Mouse (Mus musculus) midbrain, embryonic 13.5 days (tissue): ENCODE results near the gene Maea. TPM values are rescaled to one million over a fixed set of nuclear protein-coding genes. Genes with fewer than 3 reads are reported as not detected.

Experiments
- ATAC-seq: fragments of 200-750 bp; cut with Nextera tagmentation; 2 replicates; pipeline ENCODE4 v1.8.0; 2017; ENCODE audit warnings: mild to moderate bottlenecking, moderate TSS enrichment, moderate library complexity
- H3K27ac ChIP-seq: fragments of 300-500 bp; sonication (generic); 2 replicates; pipeline ENCODE4 v1.5.1; 2015; ENCODE audit warnings: inconsistent platforms, mild to moderate bottlenecking, moderate library complexity
- H3K27me3 ChIP-seq: fragments of 300-500 bp; sonication (generic); 2 replicates; pipeline ENCODE4 v1.6.1; 2015; ENCODE audit warnings: mild to moderate bottlenecking, inconsistent platforms
- H3K36me3 ChIP-seq: fragments of 300-500 bp; sonication (generic); 2 replicates; pipeline ENCODE4 v1.6.1; 2015; ENCODE audit warnings: mild to moderate bottlenecking, inconsistent platforms
- H3K4me1 ChIP-seq: fragments of 300-500 bp; sonication (generic); replicated peaks from 2 replicates; pipeline ENCODE4 v1.6.1; 2015; ENCODE audit warnings: inconsistent platforms
- H3K4me2 ChIP-seq: fragments of 300-500 bp; sonication (generic); replicated peaks from 2 replicates; pipeline ENCODE4 v1.6.1; 2015; ENCODE audit warnings: moderate library complexity, mild to moderate bottlenecking, inconsistent platforms
- H3K4me3 ChIP-seq: fragments of 300-500 bp; sonication (generic); replicated peaks from 2 replicates; pipeline ENCODE4 v1.5.1; 2015; ENCODE audit warnings: mild to moderate bottlenecking, inconsistent platforms
- H3K9ac ChIP-seq: fragments of 300-500 bp; sonication (generic); replicated peaks from 2 replicates; pipeline ENCODE4 v1.6.1; 2015; ENCODE audit warnings: mild to moderate bottlenecking, inconsistent platforms
- H3K9me3 ChIP-seq: fragments of 300-500 bp; sonication (generic); 2 replicates; pipeline ENCODE4 v1.6.1; 2016; ENCODE audit warnings: mild to moderate bottlenecking, inconsistent platforms
- WGBS: fragments of 180-500 bp; shearing (Covaris S2); methylation state at CpG from one replicate; pipeline ENCODE4 v1.1.7; 2015; 5-methylcytosine and 5-hydroxymethylcytosine counted together
- polyA plus RNA-seq: library from polyadenylated mRNA; unstranded; fragments of >200 nt; fragmentation: Nextera tagmentation; extraction: Ambion mirVana; gene quantifications from 2 replicates; pipeline ENCODE4 v1.2.1, GENCODE M21; 2015

Maea gene
- polyA plus RNA-seq, 1 experiment from 2014 or later: 138 TPM

- 93% methylated on average over 5 of the region's 5 CpGs for whole genome bisulfite sequencing
- no peak overlapping the region for H3K4me2 ChIP-seq
- no peaks in the 10 kb centered on the region for H3K27me3 ChIP-seq
- no peak for ATAC-seq
- H3K9ac ChIP-seq: no peak overlapping the region
- no peaks in the 10 kb centered on the region for H3K9me3 ChIP-seq
- peaks cover 94% of the 10 kb centered on the region for H3K36me3 ChIP-seq
- H3K4me3 ChIP-seq: no peak overlapping the region
- peaks cover 10% of the 10 kb centered on the region for H3K4me1 ChIP-seq
- H3K27ac ChIP-seq: no peak overlapping the region
Observed at GRCm38 (mm10) chr5:33363263-33363662, 28.0 kb downstream of the Maea start.

- H3K4me1 ChIP-seq: no peaks in the 10 kb centered on the region
- H3K9ac ChIP-seq: no peak overlapping the region
- 91% methylated on average over 4 of the region's 4 CpGs for WGBS
- H3K27ac ChIP-seq: no peak overlapping the region
- ATAC-seq: no peak
- peaks cover 99% of the 10 kb centered on the region for H3K36me3 ChIP-seq
- H3K27me3 ChIP-seq: no peaks in the 10 kb centered on the region
- no peak overlapping the region for H3K4me2 ChIP-seq
- H3K9me3 ChIP-seq: no peaks in the 10 kb centered on the region
- H3K4me3 ChIP-seq: no peak overlapping the region
Observed at GRCm38 (mm10) chr5:33368651-33369050, 33.3 kb downstream of the Maea start.

GRCm38 (mm10) chr5:33371137-33371536 is 35.8 kb downstream of the Maea start:
- no peak overlapping the region for H3K4me2 ChIP-seq
- H3K9me3 ChIP-seq: no peaks in the 10 kb centered on the region
- no peak overlapping the region for H3K4me3 ChIP-seq
- H3K27me3 ChIP-seq: no peaks in the 10 kb centered on the region
- H3K4me1 ChIP-seq: no peaks in the 10 kb centered on the region
- ATAC-seq: 0 out of 2 replicates have a peak, but pooled peaks have one; percentile 27
- peaks cover 82% of the 10 kb centered on the region for H3K36me3 ChIP-seq
- H3K9ac ChIP-seq: no peak overlapping the region
- no peak overlapping the region for H3K27ac ChIP-seq

- Histone ChIP-seq H3K4me3 (no peak overlapping the region), H3K36me3 (peaks cover 77% of the 10 kb centered on the region), H3K4me1 (no peaks in the 10 kb centered on the region), H3K9ac (no peak overlapping the region), H3K9me3 (no peaks in the 10 kb centered on the region), H3K4me2 (no peak overlapping the region), H3K27ac (no peak overlapping the region), H3K27me3 (no peaks in the 10 kb centered on the region)
- ATAC-seq: no peak
- WGBS: 91% methylated on average over 4 of the region's 4 CpGs
Observed at GRCm38 (mm10) chr5:33371668-33372067, 36.4 kb downstream of the Maea start.

GRCm38 (mm10) chr5:33372331-33373038 is 37.2 kb downstream of the Maea start:
- WGBS: 77% methylated on average over 18 of the region's 18 CpGs
- ATAC-seq: no peak
- H3K27ac ChIP-seq: no peak overlapping the region

GRCm38 (mm10) chr5:33377176-33377575 is 41.9 kb downstream of the Maea start:
- Histone ChIP-seq H3K9ac (no peak overlapping the region), H3K27ac (no peak overlapping the region), H3K4me2 (peak overlapping the region; percentile 86), H3K4me3 (peak overlapping the region; percentile 55), H3K9me3 (no peaks in the 10 kb centered on the region), H3K27me3 (no peaks in the 10 kb centered on the region), H3K36me3 (peaks cover 32% of the 10 kb centered on the region), H3K4me1 (peaks cover 12% of the 10 kb centered on the region)
- ATAC-seq: no peak
- 65% methylated on average over 6 of the region's 6 CpGs for WGBS

More at GRCm38 (mm10) chr5:33372331-33373038, 37.2 kb downstream of the Maea start:
- no peaks in the 10 kb centered on the region for H3K9me3 ChIP-seq
- no peak overlapping the region for H3K4me2 ChIP-seq
- H3K4me1 ChIP-seq: peaks cover 1% of the 10 kb centered on the region
- no peak overlapping the region for H3K9ac ChIP-seq
- H3K27me3 ChIP-seq: no peaks in the 10 kb centered on the region
- H3K36me3 ChIP-seq: peaks cover 69% of the 10 kb centered on the region
- H3K4me3 ChIP-seq: no peak overlapping the region

GRCm38 (mm10) chr5:33377801-33378301 is 42.5 kb downstream of the Maea start:
- Histone ChIP-seq H3K9me3 (no peaks in the 10 kb centered on the region), H3K4me3 (peak overlapping the region; percentile 55), H3K27me3 (no peaks in the 10 kb centered on the region), H3K9ac (peak overlapping the region; percentile 79), H3K4me2 (peak overlapping the region; percentile 86), H3K36me3 (peaks cover 29% of the 10 kb centered on the region), H3K27ac (peak overlapping the region; percentile 96), H3K4me1 (peaks cover 12% of the 10 kb centered on the region)
- peak; percentile 25 for ATAC-seq
- WGBS: under 1% methylated on average over 21 of the region's 21 CpGs

GRCm38 (mm10) chr5:33378302-33378854 is 43.1 kb downstream of the Maea start, which contains the start of gene Uvssa:
TSS of gene Uvssa (plus strand) at chr5:33378549.
- H3K27me3 ChIP-seq: no peaks in the 10 kb centered on the region
- peak within 1 kb of the TSS; percentile 96 for H3K27ac ChIP-seq
- peak within 1 kb of the TSS; percentile 86 for H3K4me2 ChIP-seq
- H3K9me3 ChIP-seq: no peaks in the 10 kb centered on the region
- peak; percentile 99 for ATAC-seq
- H3K4me1 ChIP-seq: peaks cover 12% of the 10 kb centered on the region
- under 1% methylated on average over 46 of the region's 46 CpGs for WGBS
- H3K9ac ChIP-seq: peak within 1 kb of the TSS; percentile 79
- H3K36me3 ChIP-seq: peaks cover 24% of the 10 kb centered on the region
- peak within 1 kb of the TSS; percentile 55 for H3K4me3 ChIP-seq

- Histone ChIP-seq H3K9ac (no peak overlapping the region), H3K4me2 (no peak overlapping the region), H3K4me1 (no peaks in the 10 kb centered on the region), H3K36me3 (peaks cover 30% of the 10 kb centered on the region), H3K27me3 (no peaks in the 10 kb centered on the region), H3K4me3 (no peak overlapping the region), H3K27ac (no peak overlapping the region), H3K9me3 (no peaks in the 10 kb centered on the region)
- WGBS: 81% methylated on average over 11 of the region's 11 CpGs
- no peak for ATAC-seq
Observed at GRCm38 (mm10) chr5:33387550-33387949, 52.2 kb downstream of the Maea start.

- peaks cover 25% of the 10 kb centered on the region for H3K36me3 ChIP-seq
- H3K27ac ChIP-seq: no peak overlapping the region
- no peak overlapping the region for H3K4me3 ChIP-seq
- H3K4me2 ChIP-seq: no peak overlapping the region
- peaks cover 10% of the 10 kb centered on the region for H3K4me1 ChIP-seq
- no peaks in the 10 kb centered on the region for H3K27me3 ChIP-seq
- H3K9me3 ChIP-seq: no peaks in the 10 kb centered on the region
- H3K9ac ChIP-seq: no peak overlapping the region
- WGBS: 18% methylated on average over 7 of the region's 7 CpGs
- ATAC-seq: peak; percentile 77
Observed at GRCm38 (mm10) chr5:33393803-33394202, 58.5 kb downstream of the Maea start.

GRCm38 (mm10) chr5:33395693-33396092 is 60.4 kb downstream of the Maea start:
- WGBS: 83% methylated on average over 11 of the region's 11 CpGs
- peaks cover 14% of the 10 kb centered on the region for H3K36me3 ChIP-seq
- peaks cover 20% of the 10 kb centered on the region for H3K4me1 ChIP-seq
- H3K9me3 ChIP-seq: no peaks in the 10 kb centered on the region
- no peak overlapping the region for H3K27ac ChIP-seq
- H3K9ac ChIP-seq: 0 out of 2 replicates have a peak overlapping the region, but pooled peaks have one; percentile 26
- no peaks in the 10 kb centered on the region for H3K27me3 ChIP-seq
- H3K4me3 ChIP-seq: no peak overlapping the region
- H3K4me2 ChIP-seq: no peak overlapping the region
- no peak for ATAC-seq

GRCm38 (mm10) chr5:33396828-33397227 is 61.5 kb downstream of the Maea start:
- ATAC-seq: no peak
- 85% methylated on average over 7 of the region's 7 CpGs for WGBS

More at GRCm38 (mm10) chr5:33396828-33397227, 61.5 kb downstream of the Maea start:
- no peak overlapping the region for H3K4me3 ChIP-seq
- no peaks in the 10 kb centered on the region for H3K27me3 ChIP-seq
- H3K4me1 ChIP-seq: peaks cover 25% of the 10 kb centered on the region
- no peaks in the 10 kb centered on the region for H3K9me3 ChIP-seq
- no peak overlapping the region for H3K4me2 ChIP-seq
- H3K9ac ChIP-seq: no peak overlapping the region
- H3K27ac ChIP-seq: no peak overlapping the region
- H3K36me3 ChIP-seq: peaks cover 10% of the 10 kb centered on the region
